Mouse (Mus musculus) naive thymus-derived CD4-positive, alpha-beta T cell, adult 2 months (primary cell): Measurements from ENCODE around the gene Acsbg2.
"Not testable (repeated sequence)": the region's sequence is repeated elsewhere in the genome, so short reads cannot be mapped to it uniquely, and the experiment has no call there.

ENCODE experiments used
- DNase-seq: peaks from one replicate; pipeline ENCODE4 v3.0.0-alpha.2; 2011; ENCODE audit warnings: low read depth

The Acsbg2 gene

DNA sequence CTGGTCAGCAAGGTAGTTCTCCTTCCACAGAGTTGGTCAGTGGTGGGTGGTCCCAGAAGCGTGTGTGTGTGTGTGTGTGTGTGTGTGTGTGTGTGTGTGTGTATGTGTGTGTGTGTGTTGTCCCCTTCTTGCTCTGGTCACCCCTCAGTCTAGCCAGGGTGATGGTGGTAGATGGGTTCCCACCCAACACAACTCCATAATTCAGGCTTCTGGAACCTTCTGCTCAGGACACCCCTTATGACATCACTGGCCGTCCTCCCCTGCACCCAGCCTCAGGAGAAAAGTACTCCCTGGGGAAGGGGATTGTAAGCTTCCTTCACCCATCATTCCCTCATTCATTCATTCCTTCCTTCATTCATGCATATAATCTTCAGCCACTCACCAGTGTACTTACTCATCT, at the start of gene Acsbg2:
Acsbg2 (minus strand) TSS at position 211 of the 400 bp plus-strand sequence.
- DNase-seq: no peak

DNA sequence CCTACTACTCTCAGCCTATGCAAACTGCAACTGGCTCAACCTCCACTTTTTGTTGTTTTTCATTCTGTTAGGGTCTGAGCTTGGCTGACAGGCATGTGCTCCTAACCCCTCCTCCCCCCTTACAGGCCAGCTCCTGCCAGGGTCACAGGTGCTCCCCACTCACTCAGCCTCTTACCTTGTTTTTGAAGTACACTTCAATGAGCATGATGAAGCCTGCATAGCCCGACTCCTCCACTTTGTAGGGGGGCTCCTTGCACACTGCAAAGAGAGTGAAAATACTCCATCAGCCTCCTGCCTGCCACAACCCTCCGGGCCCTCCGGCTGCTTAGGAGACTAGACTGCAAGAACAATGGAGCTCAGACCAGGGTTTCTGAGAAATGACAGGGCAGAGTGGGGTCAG, 45.5 kb upstream of the Acsbg2 start:
- no peak for DNase-seq

DNA sequence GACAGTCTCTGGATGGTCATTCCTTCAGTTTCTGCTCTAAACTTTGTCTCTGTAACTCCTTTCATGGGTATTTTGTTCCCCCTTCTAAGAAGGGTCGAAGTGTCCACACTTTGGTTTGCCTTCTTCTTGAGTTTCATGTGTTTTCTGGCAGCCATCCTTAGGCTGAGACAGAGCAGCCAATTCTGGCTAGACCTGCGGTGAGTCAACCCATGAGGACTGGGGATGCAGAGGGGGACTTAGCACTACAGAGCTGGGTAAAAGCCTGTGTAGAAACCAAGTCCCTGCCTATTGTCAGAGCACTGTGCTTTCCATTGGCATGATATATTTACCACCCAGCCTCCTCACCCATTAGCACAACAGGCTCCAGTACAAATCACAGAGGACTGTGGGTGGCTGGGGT, 42.9 kb upstream of the Acsbg2 start:
- DNase-seq: no peak

DNA sequence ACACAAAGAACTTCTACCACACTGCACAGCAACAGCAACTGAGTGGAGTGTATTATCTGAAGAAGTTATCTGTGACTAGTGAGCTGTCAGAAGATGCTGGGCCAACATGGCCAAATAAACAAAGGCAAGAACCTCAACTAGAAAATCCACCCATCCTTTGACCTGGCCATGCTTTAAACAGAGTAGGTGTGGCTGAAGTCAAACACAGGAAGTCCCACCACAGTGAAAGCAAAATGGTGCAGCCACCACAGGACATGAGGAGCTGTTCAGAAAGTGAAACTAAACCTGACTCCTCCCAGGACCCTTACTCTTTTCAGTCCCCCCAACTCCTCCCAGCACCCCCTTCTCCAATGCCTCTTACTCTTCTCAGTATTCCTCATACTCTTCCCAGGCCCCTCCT, 39.2 kb upstream of the Acsbg2 start:
- DNase-seq: peak; percentile 25

DNA sequence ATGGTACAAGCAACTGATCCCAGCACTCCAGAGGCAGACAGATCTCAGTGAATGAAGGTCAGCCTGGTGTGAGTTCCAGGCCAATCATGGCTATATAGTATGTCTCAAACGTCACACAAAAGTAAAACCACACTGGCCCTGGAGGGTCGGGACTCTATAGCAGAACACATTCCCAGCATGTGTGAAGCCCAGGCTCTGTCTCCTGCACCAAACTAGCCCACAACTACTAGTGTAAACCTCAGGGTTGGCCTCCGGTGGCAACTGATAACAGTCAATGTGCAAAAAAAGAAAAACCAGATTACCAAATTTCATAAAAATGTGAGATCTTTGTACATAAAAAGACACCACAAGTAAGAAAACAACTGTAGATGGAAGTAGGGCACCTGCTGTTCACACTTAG, 38.8 kb upstream of the Acsbg2 start:
- no peak for DNase-seq

DNA sequence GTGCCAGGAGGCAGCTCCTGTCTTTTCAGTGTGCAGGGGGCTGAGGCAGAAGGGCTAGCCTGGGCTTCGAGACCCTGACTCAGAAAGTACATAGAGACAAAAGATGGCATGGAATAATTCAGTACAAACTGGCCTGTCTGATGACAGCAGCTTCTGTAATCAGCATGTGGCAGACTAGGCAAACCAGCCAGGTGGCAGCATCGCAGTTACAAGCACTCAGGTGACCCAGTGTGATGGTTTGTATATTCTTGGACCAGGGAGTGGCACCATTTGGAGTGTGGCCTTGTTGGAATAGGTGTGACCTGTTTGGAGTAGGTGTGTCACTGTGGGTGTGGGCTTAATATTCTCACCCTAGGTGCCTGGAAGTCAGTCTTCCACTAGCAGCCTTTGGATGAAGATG, 35.5 kb upstream of the Acsbg2 start:
- not testable (repeated sequence) for DNase-seq

DNA sequence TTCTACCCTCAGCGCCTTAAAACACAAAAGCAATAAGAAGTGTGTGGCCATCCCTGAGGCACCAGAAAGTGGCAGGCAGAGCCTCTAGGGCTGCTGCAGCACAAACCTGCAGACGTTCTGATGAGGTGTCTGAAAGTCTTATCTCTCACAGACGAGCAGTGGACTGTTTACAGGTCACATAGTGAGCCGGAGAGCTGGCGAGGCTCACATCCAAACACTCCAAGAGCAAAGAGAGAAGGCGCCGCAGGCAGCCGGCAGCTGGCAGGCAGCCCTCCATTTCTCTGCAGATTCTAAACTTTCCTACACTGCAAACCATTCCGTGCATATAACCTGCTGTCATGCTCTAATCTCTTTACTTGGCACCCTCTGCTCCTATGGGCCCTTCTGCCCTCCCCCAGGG, 33.6 kb upstream of the Acsbg2 start:
- DNase-seq: no peak

DNA sequence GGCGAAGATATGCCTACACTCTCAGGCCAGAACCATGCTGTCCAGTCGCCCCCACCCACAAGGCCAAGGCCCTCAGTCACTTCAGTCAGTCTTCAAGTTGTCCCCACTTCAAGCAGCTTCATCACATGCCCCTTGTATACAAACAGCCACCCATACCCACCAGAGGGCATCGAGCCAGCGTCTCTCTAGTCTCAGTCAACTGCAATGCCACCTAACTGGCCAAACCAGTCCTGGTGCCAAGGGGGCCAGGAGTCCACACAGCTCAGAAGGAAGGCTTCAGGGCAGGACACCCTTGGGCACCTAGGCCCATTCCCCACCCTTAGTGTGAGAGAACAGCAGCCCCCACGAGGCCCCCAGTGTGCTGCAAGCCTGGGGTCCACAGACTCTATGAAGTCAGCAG, 32.8 kb upstream of the Acsbg2 start:
- DNase-seq: no peak

DNA sequence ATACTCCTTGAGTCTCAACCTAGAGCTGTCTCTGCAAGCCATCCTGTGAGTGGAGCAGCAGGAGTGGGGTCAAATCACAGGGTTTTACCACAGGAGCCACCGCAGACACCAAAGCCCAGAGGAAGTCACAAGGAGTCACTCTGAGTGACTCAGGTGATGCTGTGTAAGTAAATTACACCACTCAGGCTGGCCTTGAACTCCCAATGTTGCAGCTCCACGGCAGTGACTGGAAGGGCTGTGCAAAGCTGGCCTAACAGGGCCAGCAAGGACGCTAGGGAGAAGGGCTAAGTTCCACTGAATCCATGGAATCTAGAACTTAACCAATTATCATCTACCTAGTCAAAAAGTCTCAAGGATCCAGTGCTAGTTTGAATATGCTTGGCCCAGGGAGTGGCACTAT, 31.9 kb upstream of the Acsbg2 start:
- no peak for DNase-seq

DNA sequence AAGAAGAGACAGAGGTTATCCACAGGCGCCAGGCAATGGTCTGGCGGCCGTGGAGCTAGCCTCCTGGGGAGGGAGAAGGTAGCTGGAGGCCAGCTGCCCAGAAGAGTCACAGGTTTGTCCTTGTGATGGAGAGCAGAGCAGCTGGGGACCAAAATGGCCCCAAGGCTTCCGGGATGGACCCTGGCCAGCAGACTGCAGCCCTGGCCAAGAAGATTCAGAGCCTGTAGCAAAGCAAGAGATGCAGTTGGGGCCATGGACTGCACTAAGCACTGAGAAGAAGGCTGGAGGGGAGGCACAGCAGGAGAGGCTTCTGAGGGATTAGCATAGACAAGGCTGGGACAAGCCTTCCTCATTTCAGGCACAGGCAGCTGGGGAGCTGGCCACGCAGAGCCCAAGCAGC, 28.5 kb upstream of the Acsbg2 start:
- DNase-seq: no peak

DNA sequence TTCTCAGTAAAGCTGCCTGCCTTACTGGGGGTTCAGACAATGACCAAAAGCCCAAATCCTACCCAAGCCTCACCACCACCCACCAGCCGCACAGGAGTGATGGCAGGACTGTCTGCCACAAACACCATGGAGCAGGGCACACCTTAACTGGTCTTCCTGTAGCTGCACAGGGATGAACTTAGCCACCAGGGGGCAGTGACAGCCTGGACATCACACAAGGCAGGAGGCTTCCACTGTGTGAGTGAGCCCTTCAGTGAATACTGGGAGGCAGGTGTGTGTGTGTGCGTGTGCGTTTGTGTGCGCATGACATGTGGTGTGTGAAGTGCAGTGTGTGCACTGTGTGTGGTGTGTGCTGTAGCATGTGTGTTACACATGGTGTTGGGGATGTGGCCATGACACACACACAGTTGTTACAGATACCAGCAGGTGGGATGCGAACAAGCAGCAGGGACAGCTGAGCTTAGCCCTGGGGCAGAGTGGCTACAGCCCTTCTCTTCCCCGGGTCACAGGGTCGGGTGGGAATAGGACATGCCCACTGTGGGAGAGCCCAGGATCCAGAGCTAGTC, 23.5 kb upstream of the Acsbg2 start:
- DNase-seq: peak; percentile 87

DNA sequence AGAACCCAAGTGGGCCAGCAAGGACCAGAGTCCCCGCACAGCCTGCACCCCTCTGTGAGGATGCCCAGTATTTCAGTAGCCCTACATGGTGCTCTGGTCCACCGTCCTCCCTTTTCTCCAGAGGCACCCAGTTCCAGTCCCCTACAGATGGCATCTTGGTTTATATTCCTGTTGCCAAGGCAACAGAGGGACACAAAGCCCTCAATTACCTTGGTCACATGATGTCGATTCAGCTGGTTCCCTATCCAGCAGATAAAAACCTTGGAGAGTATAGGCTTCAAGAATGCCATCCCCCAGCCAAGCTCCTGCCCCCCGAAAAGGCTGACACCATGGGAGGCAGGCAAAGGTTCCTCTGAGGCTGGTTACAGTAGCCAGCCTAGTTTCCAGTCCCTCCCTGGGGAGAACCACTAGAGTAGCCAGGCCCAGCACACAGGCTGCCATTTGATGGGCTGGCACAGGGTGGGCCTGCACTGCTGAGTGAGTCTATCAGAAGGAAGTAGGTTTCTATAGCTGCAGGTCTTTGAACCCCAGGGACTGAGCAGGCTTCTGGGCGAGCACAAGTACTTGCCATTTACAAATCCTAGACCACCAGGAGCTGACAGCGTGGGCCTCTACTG, 22.4 kb upstream of the Acsbg2 start:
- no peak for DNase-seq

DNA sequence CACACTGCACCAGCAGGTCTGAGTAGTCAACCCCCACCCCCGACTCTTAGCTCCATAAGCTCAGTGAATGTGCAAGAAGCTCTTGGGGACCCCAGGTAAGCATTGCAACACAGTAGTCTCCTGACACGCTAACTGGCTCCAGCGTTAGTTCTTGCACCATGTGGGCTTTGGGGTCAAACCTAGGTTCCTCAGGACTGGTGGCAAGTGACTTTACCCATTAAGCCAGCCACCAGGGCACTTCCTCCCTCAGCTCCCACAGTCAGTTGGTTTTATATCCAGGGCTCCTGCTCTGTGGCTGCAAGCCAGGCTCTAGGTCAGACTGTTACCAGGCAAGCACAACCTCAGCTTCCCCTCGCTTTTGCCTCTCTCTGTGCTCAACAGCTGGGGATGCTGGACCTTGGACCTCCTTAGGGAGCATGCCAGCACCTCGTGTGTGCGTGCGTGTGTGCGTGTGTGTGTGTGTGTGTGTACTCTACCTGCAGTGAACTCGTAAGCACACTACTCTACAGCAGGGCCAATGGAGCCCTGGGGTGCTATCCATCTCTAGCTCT, 21.2 kb upstream of the Acsbg2 start:
- no peak for DNase-seq

DNA sequence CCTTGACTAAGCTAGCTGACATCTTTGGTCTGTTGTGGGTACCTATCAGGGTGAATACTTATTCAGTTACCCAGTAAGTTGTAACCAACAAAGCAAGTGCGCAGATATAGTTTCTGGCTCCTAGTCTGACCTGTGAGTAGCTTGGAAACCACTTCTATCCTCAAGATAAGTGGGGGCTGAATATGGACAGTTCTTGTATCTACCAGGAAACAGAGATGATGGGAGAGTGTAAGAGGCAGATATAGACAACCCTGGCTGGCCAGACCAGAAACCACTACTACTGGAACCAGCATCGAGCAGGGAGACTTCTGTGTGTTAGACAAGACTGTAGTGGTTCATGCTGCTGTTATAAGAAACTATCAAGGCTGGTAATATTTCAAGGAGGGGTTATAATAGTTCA, 15.8 kb upstream of the Acsbg2 start:
- DNase-seq: no peak

DNA sequence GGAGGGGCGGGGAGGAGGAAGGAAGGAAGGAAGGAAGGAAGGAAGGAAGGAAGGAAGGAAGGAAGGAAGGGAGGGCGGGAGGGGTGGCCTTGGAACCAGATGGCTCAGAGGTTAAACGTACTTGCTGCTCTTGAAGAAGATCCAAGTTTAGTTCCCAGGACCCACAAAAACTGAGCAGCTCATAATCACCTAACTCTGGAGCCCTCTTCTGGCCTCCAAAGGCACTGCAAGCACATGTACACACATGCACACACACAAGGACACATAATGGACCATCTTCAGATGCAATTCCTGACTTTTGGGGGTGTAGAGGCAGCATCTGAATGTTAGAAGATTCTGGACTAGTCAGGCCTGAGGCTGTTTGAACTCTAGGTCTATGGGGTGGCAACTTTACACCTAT, 13.8 kb upstream of the Acsbg2 start:
- no peak for DNase-seq

DNA sequence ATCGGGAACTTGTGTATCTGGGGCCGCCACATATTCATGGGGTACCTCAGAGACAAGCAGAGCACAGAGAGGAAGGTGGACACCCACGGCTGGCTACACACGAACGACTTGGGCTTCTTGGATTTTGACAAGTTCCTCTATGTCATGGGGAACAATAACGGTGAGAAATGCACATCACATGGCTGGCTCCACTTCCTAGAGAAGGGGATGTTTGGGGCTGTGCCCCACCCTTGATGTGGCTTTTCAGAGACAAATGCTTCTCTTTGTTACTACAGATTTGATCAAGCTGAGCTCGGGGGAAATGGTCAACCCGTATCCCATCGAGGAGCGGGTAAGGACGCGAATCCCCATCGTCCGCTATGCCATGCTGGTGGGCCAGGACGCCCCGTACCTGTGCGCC, 10.6 kb upstream of the Acsbg2 start:
- peak; percentile 72 for DNase-seq

DNA sequence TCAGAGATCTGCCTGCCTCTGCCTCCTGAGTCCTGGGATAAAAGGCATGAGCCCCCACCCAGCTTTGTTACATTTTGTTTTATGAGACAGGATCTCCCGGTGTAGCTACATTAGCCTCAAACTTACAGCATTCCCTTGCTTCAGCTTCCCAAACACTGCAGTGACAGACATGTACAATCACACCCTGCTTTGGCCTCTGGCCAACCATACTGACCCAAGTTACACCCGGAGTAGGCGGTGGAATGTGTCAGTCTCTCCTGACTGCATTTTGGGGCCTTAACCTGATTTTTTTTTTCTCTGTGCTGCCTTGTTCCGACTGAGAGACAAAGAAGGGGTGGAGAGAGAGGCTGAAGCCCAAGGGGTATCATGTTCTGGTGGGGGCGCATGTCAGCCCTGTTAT, 10.1 kb upstream of the Acsbg2 start:
- DNase-seq: no peak

DNA sequence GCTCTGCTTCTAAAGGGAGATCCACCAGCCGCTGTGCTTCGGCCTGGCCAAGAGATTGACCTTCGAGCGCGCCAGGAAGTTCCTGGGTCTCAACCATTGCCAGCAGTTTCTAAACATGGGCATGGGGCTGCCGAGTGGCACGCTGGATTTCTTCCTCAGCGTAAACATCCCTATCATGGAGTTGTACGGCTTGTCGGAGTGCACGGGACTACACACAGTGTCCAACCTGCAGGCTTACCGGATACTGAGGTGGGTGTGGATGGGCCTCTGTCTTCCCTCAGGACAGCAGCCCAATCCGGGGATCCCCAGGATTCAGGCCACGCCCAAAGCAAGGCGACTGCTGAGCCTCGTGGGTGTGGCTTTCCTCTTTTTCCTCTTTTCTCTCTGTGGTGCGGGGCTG, 9.4 kb upstream of the Acsbg2 start:
- peak; percentile 27 for DNase-seq

DNA sequence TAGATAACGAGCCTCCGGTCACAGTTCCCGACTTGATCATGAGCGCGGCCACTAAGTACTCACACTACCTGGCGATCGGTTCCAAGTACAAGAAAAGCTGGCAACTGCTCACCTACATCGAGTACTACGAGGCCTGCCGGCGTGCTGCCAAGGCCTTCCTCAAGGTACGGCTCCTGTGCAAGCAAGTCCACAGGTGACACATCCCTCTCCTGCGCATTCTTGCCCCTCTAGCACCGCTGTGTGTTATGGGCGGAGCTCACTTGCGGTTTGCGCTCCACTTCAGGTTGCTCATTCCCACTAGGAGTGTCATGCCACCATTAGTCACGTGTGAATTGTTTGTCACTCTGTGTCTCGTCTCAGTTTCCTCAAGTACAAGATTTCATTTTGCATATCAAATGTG, 3.2 kb upstream of the Acsbg2 start:
- DNase-seq: no peak

DNA sequence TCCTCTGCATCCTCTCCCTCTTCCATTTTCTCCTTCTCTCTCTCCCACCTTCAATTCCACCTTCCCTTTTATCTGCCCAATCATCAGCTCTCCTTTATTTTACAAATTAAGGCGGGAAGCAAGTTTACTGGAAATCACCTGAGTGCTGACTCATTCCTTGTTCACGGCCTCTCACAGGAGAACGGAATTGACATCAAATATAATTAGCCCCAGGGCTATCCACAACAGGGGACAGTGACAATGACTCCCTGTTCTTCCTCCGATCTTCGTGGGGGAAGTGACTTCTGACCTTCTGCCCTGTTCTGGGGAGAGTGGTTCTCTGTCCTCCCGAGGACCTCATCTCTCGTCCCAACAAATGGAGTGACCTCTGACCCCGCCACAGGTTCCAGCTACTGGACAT, 2.7 kb upstream of the Acsbg2 start:
- no peak for DNase-seq

DNA sequence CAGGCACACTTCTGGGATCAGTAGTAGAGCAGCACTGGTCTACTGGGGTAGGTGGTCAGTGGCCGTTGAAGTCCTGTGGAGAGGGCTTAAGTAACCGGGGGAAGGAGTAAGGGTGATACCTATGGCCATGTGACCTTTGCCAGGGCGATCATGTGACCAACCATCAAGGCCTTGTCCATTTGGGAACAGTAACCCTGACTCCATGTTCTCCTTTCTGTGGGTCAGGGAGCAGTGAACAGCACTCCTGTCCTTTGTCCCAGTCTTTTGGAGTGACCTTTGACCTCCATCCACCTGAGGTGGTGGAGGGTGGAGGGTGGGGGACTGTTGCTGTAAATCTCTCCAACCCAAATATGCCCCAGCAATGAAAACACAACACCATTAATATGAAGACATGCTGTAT, 2.2 kb upstream of the Acsbg2 start:
- DNase-seq: no peak

DNA sequence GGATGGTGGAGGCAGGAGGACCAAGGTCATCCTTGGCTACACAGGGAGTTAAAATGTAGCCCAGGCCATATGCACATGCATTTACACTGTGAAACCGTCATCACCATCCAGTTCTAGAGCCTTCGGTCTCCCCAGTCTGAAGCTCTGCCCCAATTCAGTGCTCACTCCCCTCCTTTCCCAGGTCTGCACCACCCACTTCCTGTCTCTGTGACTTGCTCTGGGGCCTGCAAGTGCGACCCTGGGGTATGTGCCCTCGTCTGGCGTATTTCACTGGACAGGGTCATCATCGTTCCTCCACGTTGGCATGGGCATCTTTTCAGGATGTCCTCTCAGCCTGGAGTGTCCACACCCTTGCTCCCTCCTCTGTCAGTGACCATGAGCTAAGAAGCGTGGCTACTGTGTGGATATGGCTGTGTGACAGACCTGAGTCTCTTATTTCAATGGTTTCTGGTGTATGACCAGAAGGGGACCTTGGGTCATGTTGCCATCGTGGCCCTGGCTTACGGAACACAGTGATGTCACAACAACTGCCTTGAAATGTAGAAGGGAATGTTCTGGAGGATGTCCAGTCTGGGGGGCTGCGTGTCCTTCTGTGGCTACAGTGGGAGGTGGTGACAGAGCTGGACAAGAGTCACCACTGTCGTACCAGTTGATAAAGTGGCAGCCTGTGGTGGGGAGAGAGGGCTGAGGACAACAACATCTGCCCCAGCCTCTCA, 847 bp upstream of the Acsbg2 start, which contains the start of gene 1700061G19Rik:
1700061G19Rik (plus strand) TSS at position 542 of the 716 bp plus-strand sequence.
- no peak for DNase-seq

DNA sequence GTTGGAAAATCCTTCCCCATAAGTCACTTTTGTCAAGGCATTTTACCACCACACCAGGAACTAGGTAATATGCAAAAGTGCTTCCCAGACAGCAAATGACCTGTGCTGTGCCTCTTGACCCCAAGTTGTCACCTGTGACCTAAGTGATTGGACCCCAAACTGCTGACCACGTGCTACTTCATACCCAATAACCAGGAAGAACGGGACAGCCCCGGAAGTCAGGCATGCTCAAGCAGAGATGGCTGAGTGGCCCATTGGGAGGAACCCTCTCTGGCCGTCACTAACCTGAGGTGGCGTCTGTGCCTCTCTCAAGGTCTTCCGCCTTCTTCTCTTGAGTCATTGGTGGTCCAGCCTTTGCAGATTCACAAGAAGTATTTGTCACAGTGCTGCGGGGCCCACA, 1.7 kb downstream of the Acsbg2 start:
- DNase-seq: no peak
